Mouse (Mus musculus) lung, postnatal 14 days (tissue): ENCODE measurements around the gene Kcns1.

Experiments
- DNase-seq: peaks from one replicate; pipeline ENCODE4 v3.0.0; 2021

The Kcns1 gene

GRCm38 (mm10) chr2:164119503-164119902 lies 51.4 kb downstream of the Kcns1 start:
- no peak for DNase-seq

DNA sequence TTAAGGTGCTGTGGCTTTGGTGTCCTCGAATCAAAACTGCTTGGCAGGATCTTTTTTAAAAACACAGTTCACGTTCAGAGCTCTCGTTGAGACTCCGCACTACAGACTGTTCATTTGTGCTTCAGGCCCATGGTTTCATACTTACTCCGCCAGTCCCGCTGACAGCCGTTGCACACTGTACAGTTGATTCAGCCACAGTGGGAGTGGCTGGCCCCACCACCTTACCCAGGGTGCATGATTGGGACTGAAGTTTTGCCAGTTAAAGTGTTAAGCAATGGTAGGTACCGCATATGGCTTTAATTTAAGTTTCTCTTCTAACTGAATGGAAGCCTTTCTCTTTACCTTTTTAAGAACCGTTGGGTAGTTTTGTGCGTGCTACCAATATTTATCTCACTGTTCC lies 55.4 kb downstream of the Kcns1 start:
- DNase-seq = no peak

DNA sequence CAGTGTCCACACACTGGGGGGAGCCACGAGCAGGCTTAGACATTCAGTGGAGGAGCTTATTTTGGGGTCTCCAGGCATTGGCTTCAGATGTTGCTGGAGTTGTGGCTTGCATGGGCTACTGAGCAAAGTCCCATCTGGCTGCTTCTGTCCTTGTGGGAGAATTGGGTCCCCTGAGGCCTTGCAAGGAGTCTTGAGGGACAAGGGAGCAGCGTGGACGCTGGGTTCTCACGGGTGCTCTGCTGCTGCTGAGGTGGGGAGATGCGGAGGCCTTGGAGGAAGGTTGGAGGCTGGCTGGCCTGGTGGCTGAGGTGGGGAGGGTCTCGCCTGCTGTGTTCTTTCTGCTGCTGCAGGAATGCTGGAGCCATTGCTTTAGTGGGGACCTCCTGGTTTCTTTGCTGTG lies 56.9 kb downstream of the Kcns1 start:
- no peak for DNase-seq
